Comparison of ENCODE assay signal across 26 mouse cellular contexts in the genomic region with DNA sequence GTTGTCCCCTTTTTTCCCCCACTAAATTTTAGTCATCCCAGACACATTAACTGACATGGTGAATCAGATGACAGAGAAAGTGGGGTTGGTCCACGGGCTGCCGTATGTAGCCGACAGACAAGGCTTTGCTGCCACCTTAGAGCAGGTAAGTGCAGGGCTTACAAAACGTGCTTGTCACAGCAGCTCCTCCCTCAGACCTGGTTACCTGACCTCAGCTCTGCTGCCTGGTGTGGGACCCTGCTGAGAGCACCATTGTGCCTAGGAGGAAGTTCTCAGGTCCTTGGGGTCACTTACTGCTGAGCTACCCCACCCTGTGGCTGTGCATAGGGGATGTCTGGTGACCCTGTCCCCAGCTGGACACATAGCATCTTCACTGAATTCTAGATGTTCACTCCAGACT. TPM values are rescaled to one million over a fixed set of nuclear protein-coding genes. Genes with fewer than 3 reads are reported as not detected.
DNase-seq lines count a peak whose midpoint lies in the region; ATAC-seq and TF ChIP-seq lines count a peak whose summit lies in the region.
"Had no signal": no experiment of that assay in that cellular context is flagged by ENCODE, and none has a peak within 500 bp of the region (broad histone marks: within the 10 kb centered on the region; RNA-seq: fewer than 3 reads in every experiment).

No protein-coding gene starts in this region.

- no peak for ATAC-seq in liver, embryonic 11.5 days (replicated peaks; ENCODE audit: low FRiP score)
- no peak for ATAC-seq in liver, embryonic 13.5 days (ENCODE audit: low read depth)
- ATAC-seq: forebrain, embryonic 15.5 days; hindbrain, postnatal 0 days; intestine, embryonic 16.5 days had no signal

- TF ChIP-seq EP300 in CH12.LX (IDR thresholded peaks at IDR 0.05; ENCODE audit: low read length), result no peak

- no peak for TF ChIP-seq RAD21 in CH12.LX (IDR thresholded peaks at IDR 0.05; ENCODE audit: low read depth, low read length)

- peak overlapping the region; percentile 32 for H3K27ac ChIP-seq in liver, embryonic 11.5 days (ENCODE audit: low read depth, low read length)
- H3K27ac ChIP-seq in CH12.LX (ENCODE audit: insufficient read depth, low read depth), result 0 out of 2 replicates have a peak overlapping the region, but pooled peaks have one; percentile 4
- H3K27ac ChIP-seq in liver, embryonic 13.5 days, result peak overlapping the region; percentile 26; the same call in 1 of the 2 replicates
- H3K27ac ChIP-seq: embryonic facial prominence, embryonic 12.5 days; embryonic facial prominence, embryonic 15.5 days; forebrain, embryonic 12.5 days; forebrain, embryonic 15.5 days; heart, embryonic 13.5 days; hindbrain, embryonic 14.5 days; hindbrain, postnatal 0 days had no signal

- peaks cover 24% of the 10 kb centered on the region for H3K36me3 ChIP-seq in liver, embryonic 11.5 days (ENCODE audit: control insufficient read depth, insufficient read depth, low read length)
- peaks cover 38 to 84% of the 10 kb centered on the region in 2 experiments for H3K36me3 ChIP-seq in CH12.LX (replicated peaks in 1 of 2; ENCODE audit: control insufficient read depth in 1 of 2, insufficient read depth in 1 of 2, low read length in 1 of 2)
- peaks cover 70% of the 10 kb centered on the region for H3K36me3 ChIP-seq in liver, embryonic 13.5 days

- peaks cover 29% of the 10 kb centered on the region for H3K4me1 ChIP-seq in liver, embryonic 11.5 days (replicated peaks; ENCODE audit: control insufficient read depth, insufficient read depth, low read length)
- peaks cover 3 to 12% of the 10 kb centered on the region in 2 experiments for H3K4me1 ChIP-seq in CH12.LX (ENCODE audit: control insufficient read depth in 1 of 2, insufficient read depth in 2 of 2)
- H3K4me1 ChIP-seq in liver, embryonic 13.5 days (replicated peaks), result peaks cover 59% of the 10 kb centered on the region
- H3K4me1 ChIP-seq: embryonic facial prominence, embryonic 12.5 days; embryonic facial prominence, embryonic 15.5 days; forebrain, embryonic 12.5 days; forebrain, embryonic 15.5 days had no signal

- no peaks in the 10 kb centered on the region for H3K9me3 ChIP-seq in liver, embryonic 11.5 days (ENCODE audit: control insufficient read depth, low read length)
- no peaks in the 10 kb centered on the region for H3K9me3 ChIP-seq in CH12.LX (replicated peaks; ENCODE audit: low read length)
- H3K9me3 ChIP-seq in liver, embryonic 13.5 days (replicated peaks), result no peaks in the 10 kb centered on the region
- H3K9me3 ChIP-seq: embryonic facial prominence, embryonic 12.5 days; embryonic facial prominence, embryonic 15.5 days; forebrain, embryonic 12.5 days; forebrain, embryonic 15.5 days; G1E; heart, embryonic 13.5 days had no signal

- 76% methylated on average over 4 of the region's 4 CpGs for WGBS in liver, embryonic 11.5 days
- 69% methylated on average over 4 of the region's 4 CpGs for WGBS in liver, embryonic 13.5 days (ENCODE audit: insufficient replicate concordance)

- TF ChIP-seq POLR2A in CH12.LX (IDR thresholded peaks at IDR 0.05; ENCODE audit: low read depth, low read length), result no peak

- dilution Hi-C loops in CH12.LX (cut with MboI; ENCODE audit: extremely low pct_ligation_motif_present, extremely low pct_unique_long_range_greater_than_20kb, low sequenced_read_pairs), result no loop called here

- in situ Hi-C loops in CH12.LX (cut with MboI; ENCODE audit: low pct_ligation_motif_present, low pct_unique_long_range_greater_than_20kb, low sequenced_read_pairs), result no loop called here

- no peak overlapping the region for H3K4me2 ChIP-seq in liver, embryonic 11.5 days
- no peak overlapping the region for H3K4me2 ChIP-seq in CH12.LX (ENCODE audit: insufficient read depth, low read depth, poor library complexity, severe bottlenecking)
- no peak overlapping the region for H3K4me2 ChIP-seq in liver, embryonic 13.5 days
- H3K4me2 ChIP-seq: embryonic facial prominence, embryonic 12.5 days; embryonic facial prominence, embryonic 15.5 days; forebrain, embryonic 12.5 days; forebrain, embryonic 15.5 days; heart, embryonic 13.5 days; hindbrain, embryonic 14.5 days had no signal

- no peak overlapping the region for H3K4me3 ChIP-seq in liver, embryonic 11.5 days (ENCODE audit: low read depth, low read length)
- no peak overlapping the region for H3K4me3 ChIP-seq in CH12.LX (replicated peaks in 1 of 3; ENCODE audit: low read depth in 2 of 3, low read length in 2 of 3, poor library complexity in 1 of 3)
- no peak overlapping the region for H3K4me3 ChIP-seq in liver, embryonic 13.5 days (replicated peaks)
- H3K4me3 ChIP-seq: embryonic facial prominence, embryonic 12.5 days; embryonic facial prominence, embryonic 15.5 days; erythroblast, embryonic 14.5 days; forebrain, embryonic 12.5 days; forebrain, embryonic 15.5 days; heart, embryonic 13.5 days had no signal

- no peak overlapping the region for H3K9ac ChIP-seq in liver, embryonic 11.5 days (ENCODE audit: low read depth, low read length)
- no peak overlapping the region for H3K9ac ChIP-seq in CH12.LX (ENCODE audit: insufficient read depth, low read depth)
- no peak overlapping the region for H3K9ac ChIP-seq in liver, embryonic 13.5 days
- H3K9ac ChIP-seq: embryonic facial prominence, embryonic 12.5 days; embryonic facial prominence, embryonic 15.5 days; forebrain, embryonic 12.5 days; forebrain, embryonic 15.5 days; heart, embryonic 13.5 days; hindbrain, embryonic 14.5 days had no signal

- peaks cover 8% of the 10 kb centered on the region; the same call in 1 of the 2 replicates for H3K79me2 ChIP-seq in CH12.LX (replicated peaks; ENCODE audit: control insufficient read depth, extremely low read depth, insufficient read depth, poor library complexity, severe bottlenecking)

- DNase-seq in liver, embryonic 11.5 days (ENCODE audit: low spot score), result no peak
- DNase-seq in liver (no peak), CH12.LX (ENCODE audit: extremely low read depth) (no peak)
- DNase-seq in liver, embryonic 13.5 days, result no peak
- DNase-seq in gastrocnemius, adult 18-20 months (ENCODE audit: low spot score), result no peak
- DNase-seq in testis, postnatal 10 days (ENCODE audit: low spot score), result no peak
- DNase-seq: adrenal gland, adult 2 months; adrenal gland, postnatal 14 days; cerebellum, adult 11 months; cerebellum, adult 2 months; cerebellum, adult 9-11 months; cerebellum, postnatal 25 days; gastrocnemius, postnatal 10 days; heart, adult 18-20 months; heart, postnatal 14 days; heart, postnatal 4 days had no signal

- no peak for TF ChIP-seq CTCF in CH12.LX (conservative IDR thresholded peaks at IDR 0.05 in 1 of 2, IDR thresholded peaks at IDR 0.05 in 1 of 2; ENCODE audit: low read depth in 2 of 2, low read length in 2 of 2)

- H3K27me3 ChIP-seq in liver, embryonic 11.5 days (replicated peaks; ENCODE audit: control insufficient read depth, insufficient read depth, low read length), result no peaks in the 10 kb centered on the region
- H3K27me3 ChIP-seq in CH12.LX (replicated peaks), result no peaks in the 10 kb centered on the region
- H3K27me3 ChIP-seq in liver, embryonic 13.5 days, result no peaks in the 10 kb centered on the region
- H3K27me3 ChIP-seq: embryonic facial prominence, embryonic 12.5 days; embryonic facial prominence, embryonic 15.5 days; forebrain, embryonic 12.5 days; forebrain, embryonic 15.5 days; heart, embryonic 13.5 days had no signal

TF ChIP-seq in CH12.LX, 34 proteins besides CTCF, POLR2A, EP300 and RAD21:
- no peak for TF ChIP-seq JUND (conservative IDR thresholded peaks at IDR 0.05; ENCODE audit: low read depth, low read length)

RNA-seq across cellular contexts. Expression of gene Ugcg, which starts 24.8 kb away (rescaled TPM):
- polyA plus RNA-seq in liver, embryonic 11.5 days (2014; fragmentation: Nextera tagmentation; extraction: Ambion mirVana), result 25.9 and 26.1 TPM in 2 replicates
- total RNA-seq in CH12.LX (2012; rRNA removed), result 28.7 and 33.8 TPM in 2 replicates
- total RNA-seq in CH12.LX (2014; rRNA removed), result 68.7 and 69.5 TPM in 2 replicates
- 24.2 and 25.8 TPM in 2 replicates for polyA plus RNA-seq in CH12.LX (2012; ENCODE audit: insufficient read length, low read depth)
- polyA plus RNA-seq in liver, embryonic 13.5 days (2015; fragmentation: Nextera tagmentation; extraction: Ambion mirVana), result 9.2 and 10.5 TPM in 2 replicates
- 1 to 10 TPM; 5.5 to 6.2 TPM for total RNA-seq in gastrocnemius, adult 18-20 months (2021)
